Comparison of ENCODE assay signal across 9 mouse cellular contexts in the genomic region with DNA sequence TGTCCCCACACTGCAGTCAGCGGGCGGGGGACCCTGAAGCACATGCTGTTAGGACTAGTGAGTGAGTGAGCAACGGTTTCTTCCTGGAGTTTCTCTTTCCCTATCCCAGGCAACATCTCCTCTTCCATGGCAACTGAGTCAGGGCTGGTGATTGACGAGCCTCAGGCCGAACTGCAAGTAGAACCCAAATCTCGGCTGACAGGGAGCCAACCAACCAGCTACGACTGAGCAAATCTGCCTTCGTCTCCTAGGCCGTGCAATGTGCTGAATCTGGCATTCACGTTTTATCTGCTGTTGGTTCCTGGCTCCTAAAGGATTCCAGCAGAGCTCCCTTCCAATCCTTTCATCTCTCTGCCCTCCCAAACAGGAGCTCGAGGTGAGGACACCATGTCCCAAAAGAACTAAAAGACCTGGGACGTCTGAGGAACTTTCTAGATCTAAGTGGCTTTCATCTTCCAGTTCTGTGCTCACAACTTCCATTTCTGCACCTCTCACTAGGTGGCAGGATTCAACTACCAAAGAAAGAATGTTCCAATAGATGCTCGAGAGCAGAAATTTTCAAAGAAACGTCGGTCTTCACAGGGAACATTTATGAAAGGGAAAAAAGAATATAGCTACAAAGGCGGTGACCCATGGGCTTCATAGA. TPM values are rescaled to one million over a fixed set of nuclear protein-coding genes. Genes with fewer than 3 reads are reported as not detected.
DNase-seq lines count a peak whose midpoint lies in the region; ATAC-seq and TF ChIP-seq lines count a peak whose summit lies in the region.
"Had no signal": no experiment of that assay in that cellular context is flagged by ENCODE, and none has a peak within 500 bp of the region (broad histone marks: within the 10 kb centered on the region; RNA-seq: fewer than 3 reads in every experiment).

No protein-coding gene starts in this region.

- no peak for ATAC-seq in hindbrain, embryonic 11.5 days (ENCODE audit: low FRiP score)
- ATAC-seq in hindbrain, embryonic 13.5 days (ENCODE audit: low FRiP score), result no peak
- ATAC-seq in midbrain, embryonic 14.5 days (ENCODE audit: low FRiP score, low TSS enrichment), result no peak

- H3K27ac ChIP-seq in hindbrain, embryonic 11.5 days (ENCODE audit: low read depth, low read length), result no peak overlapping the region
- H3K27ac ChIP-seq in hindbrain, embryonic 13.5 days, result no peak overlapping the region
- H3K27ac ChIP-seq in ES-Bruce4 (ENCODE audit: insufficient read depth, low read length), result no peak overlapping the region
- H3K27ac ChIP-seq in midbrain, embryonic 14.5 days (replicated peaks; ENCODE audit: low read depth, low read length), result no peak overlapping the region
- H3K27ac ChIP-seq: liver, embryonic 13.5 days had no signal

- no peaks in the 10 kb centered on the region for H3K9me3 ChIP-seq in hindbrain, embryonic 11.5 days (ENCODE audit: control insufficient read depth, low read length)
- H3K9me3 ChIP-seq in hindbrain, embryonic 13.5 days, result no peaks in the 10 kb centered on the region
- H3K9me3 ChIP-seq in ES-Bruce4 (replicated peaks; ENCODE audit: control insufficient read depth, insufficient read depth, low read length, poor library complexity, severe bottlenecking), result no peaks in the 10 kb centered on the region
- no peaks in the 10 kb centered on the region for H3K9me3 ChIP-seq in midbrain, embryonic 14.5 days (ENCODE audit: control insufficient read depth, low read length)
- H3K9me3 ChIP-seq: liver, embryonic 13.5 days had no signal

- 0 out of 2 replicates have a peak, but pooled peaks cover 2% of the 10 kb centered on the region for H3K4me1 ChIP-seq in hindbrain, embryonic 11.5 days (replicated peaks; ENCODE audit: control insufficient read depth, insufficient read depth, low read length)
- H3K4me1 ChIP-seq in hindbrain, embryonic 13.5 days (replicated peaks), result peaks cover 17% of the 10 kb centered on the region
- H3K4me1 ChIP-seq in ES-Bruce4 (ENCODE audit: control insufficient read depth, insufficient read depth, low read length), result no peaks in the 10 kb centered on the region
- peaks cover 11% of the 10 kb centered on the region; the same call in 1 of the 2 replicates for H3K4me1 ChIP-seq in midbrain, embryonic 14.5 days (ENCODE audit: control insufficient read depth, insufficient read depth, low read length)

- peak; percentile 37 for DNase-seq in hindbrain, embryonic 11.5 days (ENCODE audit: low spot score)
- DNase-seq in embryo, embryonic 11 days, result peak; percentile 63
- DNase-seq in heart, postnatal 36 days, result peak; percentile 39 to 54
- DNase-seq in layer of hippocampus, postnatal 10 days (ENCODE audit: low spot score in 2 of 2), result peak; percentile 28 to 56
- peak; percentile 65 for DNase-seq in midbrain, embryonic 14.5 days
- DNase-seq in yolk sac, embryonic 10.5 days (ENCODE audit: low spot score), result peak; percentile 38
- DNase-seq: liver, embryonic 13.5 days had no signal

- intact Hi-C loops in heart, postnatal 36 days (cut with DNase I), result loop anchor here (1.0 to 10.0 kb wide), 5 partner anchors 66 to 270 kb away; no protein-coding TSS in a partner anchor

- no peak for TF ChIP-seq EP300 in ES-Bruce4 (IDR thresholded peaks at IDR 0.05; ENCODE audit: insufficient read depth, low read depth, low read length)

- no peak overlapping the region for H3K9ac ChIP-seq in hindbrain, embryonic 11.5 days (ENCODE audit: low read depth, low read length)
- no peak overlapping the region for H3K9ac ChIP-seq in hindbrain, embryonic 13.5 days
- no peak overlapping the region for H3K9ac ChIP-seq in ES-Bruce4 (ENCODE audit: low read depth, poor library complexity, severe bottlenecking)
- no peak overlapping the region for H3K9ac ChIP-seq in midbrain, embryonic 14.5 days (replicated peaks; ENCODE audit: low read length)
- H3K9ac ChIP-seq: liver, embryonic 13.5 days had no signal

- TF ChIP-seq CTCF in ES-Bruce4 (IDR thresholded peaks at IDR 0.05; ENCODE audit: low read depth, low read length), result peak; percentile 1

- no peak for TF ChIP-seq POLR2A in ES-Bruce4 (IDR thresholded peaks at IDR 0.05; ENCODE audit: insufficient read depth, low read length)

- no peak overlapping the region for H3K4me3 ChIP-seq in hindbrain, embryonic 11.5 days (ENCODE audit: low read depth, low read length)
- no peak overlapping the region for H3K4me3 ChIP-seq in hindbrain, embryonic 13.5 days
- no peak overlapping the region for H3K4me3 ChIP-seq in ES-Bruce4 (ENCODE audit: low read depth, low read length)
- H3K4me3 ChIP-seq in midbrain, embryonic 14.5 days (replicated peaks; ENCODE audit: low read depth, low read length), result no peak overlapping the region
- H3K4me3 ChIP-seq: liver, embryonic 13.5 days had no signal

- H3K36me3 ChIP-seq in hindbrain, embryonic 11.5 days (ENCODE audit: control insufficient read depth, insufficient read depth, low read length), result no peaks in the 10 kb centered on the region
- no peaks in the 10 kb centered on the region for H3K36me3 ChIP-seq in hindbrain, embryonic 13.5 days
- H3K36me3 ChIP-seq in ES-Bruce4 (ENCODE audit: control insufficient read depth, insufficient read depth, low read length, poor library complexity, severe bottlenecking), result no peaks in the 10 kb centered on the region
- H3K36me3 ChIP-seq in midbrain, embryonic 14.5 days (ENCODE audit: control insufficient read depth, insufficient read depth, low read length), result no peaks in the 10 kb centered on the region
- H3K36me3 ChIP-seq: liver, embryonic 13.5 days had no signal

- 53% methylated on average over 16 of the region's 16 CpGs for WGBS in hindbrain, embryonic 11.5 days
- 45% methylated on average over 16 of the region's 16 CpGs for WGBS in hindbrain, embryonic 13.5 days
- 45% methylated on average over 16 of the region's 16 CpGs for WGBS in midbrain, embryonic 14.5 days

- H3K27me3 ChIP-seq in hindbrain, embryonic 11.5 days (ENCODE audit: control insufficient read depth, insufficient read depth, low read length), result peaks cover 2% of the 10 kb centered on the region
- H3K27me3 ChIP-seq in hindbrain, embryonic 13.5 days, result peaks cover 25% of the 10 kb centered on the region
- H3K27me3 ChIP-seq in ES-Bruce4 (ENCODE audit: control insufficient read depth, insufficient read depth, low read length, poor library complexity, severe bottlenecking), result no peaks in the 10 kb centered on the region
- peaks cover 9% of the 10 kb centered on the region; the same call in 1 of the 2 replicates for H3K27me3 ChIP-seq in midbrain, embryonic 14.5 days (ENCODE audit: control insufficient read depth, insufficient read depth, low read length)

- no peak overlapping the region for H3K4me2 ChIP-seq in hindbrain, embryonic 11.5 days (replicated peaks; ENCODE audit: low read depth, low read length)
- no peak overlapping the region for H3K4me2 ChIP-seq in hindbrain, embryonic 13.5 days
- no peak overlapping the region for H3K4me2 ChIP-seq in midbrain, embryonic 14.5 days (ENCODE audit: low read length)
- H3K4me2 ChIP-seq: liver, embryonic 13.5 days had no signal

RNA-seq across cellular contexts. Expression of a gene that starts 1.6 kb away (rescaled TPM):
- 2.7 and 2.9 TPM in 2 replicates for polyA plus RNA-seq in hindbrain, embryonic 11.5 days (2014; fragmentation: Nextera tagmentation; extraction: Ambion mirVana)
- polyA plus RNA-seq in hindbrain, embryonic 13.5 days (2015; fragmentation: Nextera tagmentation; extraction: Ambion mirVana), result 1.3 and 1.4 TPM in 2 replicates
- 1.8 and 2.9 TPM in 2 replicates for polyA plus RNA-seq in ES-Bruce4 (2011; ENCODE audit: insufficient read depth, insufficient read length, low read depth, missing spikeins)
- total RNA-seq in heart, postnatal 36 days (2021), result 10 to 100 TPM; 78.2 to 80.5 TPM
- total RNA-seq in layer of hippocampus, postnatal 10 days (2021), result 1 to 10 TPM; 2.8 to 4.2 TPM
- 0.28 and 1.1 TPM in 2 replicates for polyA plus RNA-seq in midbrain, embryonic 14.5 days (2014; fragmentation: Nextera tagmentation; extraction: Ambion mirVana)

RNA-seq across cellular contexts. Expression of a gene that starts 32.9 kb away (rescaled TPM):
- 25.2 and 27.1 TPM in 2 replicates for polyA plus RNA-seq in hindbrain, embryonic 11.5 days (2014; fragmentation: Nextera tagmentation; extraction: Ambion mirVana)
- polyA plus RNA-seq in hindbrain, embryonic 13.5 days (2015; fragmentation: Nextera tagmentation; extraction: Ambion mirVana), result 14.3 and 14.5 TPM in 2 replicates
- polyA plus RNA-seq in ES-Bruce4 (2011; ENCODE audit: insufficient read depth, insufficient read length, low read depth, missing spikeins), result 26.6 and 31.4 TPM in 2 replicates
- 10 to 100 TPM; 31.5 to 40.4 TPM for total RNA-seq in heart, postnatal 36 days (2021)
- total RNA-seq in layer of hippocampus, postnatal 10 days (2021), result 10 to 100 TPM; 25.2 to 29.3 TPM
- 7.2 and 12.0 TPM in 2 replicates for polyA plus RNA-seq in midbrain, embryonic 14.5 days (2014; fragmentation: Nextera tagmentation; extraction: Ambion mirVana)
